Mouse (Mus musculus): ENCODE measurements around the gene Mctp2.

DNA sequence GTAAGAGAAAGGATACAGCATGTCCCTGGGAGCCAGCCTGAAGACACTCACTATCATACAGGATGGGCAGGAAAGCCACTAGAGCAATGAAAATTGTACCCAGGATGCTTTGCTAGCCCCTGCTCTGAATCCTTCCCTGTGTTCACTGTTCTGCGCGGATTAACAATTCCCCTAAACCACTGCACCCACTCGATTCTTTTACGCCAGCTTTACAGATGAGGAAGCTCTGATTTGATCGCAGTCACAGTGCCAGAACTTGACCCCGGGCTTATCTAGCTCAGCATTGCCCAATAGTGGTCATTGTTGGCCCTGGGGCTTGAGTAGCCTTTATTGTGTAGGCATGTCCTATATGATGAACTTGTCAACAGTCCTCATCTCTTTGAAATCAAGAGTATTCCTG lies 34.9 kb downstream of the Mctp2 start:
- TF ChIP-seq CTCF (IDR thresholded peaks at IDR 0.05; ENCODE audit: control insufficient read depth, insufficient read depth, low read length) (no peak), POLR2A (IDR thresholded peaks at IDR 0.05; ENCODE audit: borderline replicate concordance, control insufficient read depth, low read depth, low read length) (no peak)

Measured in bone marrow, adult 2 months (tissue).